Mouse (Mus musculus) heart, embryonic 16.5 days (tissue): Measurements from ENCODE around the gene Kcnc2. TPM values are rescaled to one million over a fixed set of nuclear protein-coding genes. Genes with fewer than 3 reads are reported as not detected.

Experiments
- ATAC-seq: fragments of 200-750 bp; cut with Nextera tagmentation; replicated peaks from 2 replicates; pipeline ENCODE4 v1.8.0; 2017; ENCODE audit warnings: moderate number of reproducible peaks; ENCODE audit not compliant: insufficient read depth, low FRiP score; ENCODE audit errors: extremely low read depth
- H3K27ac ChIP-seq: fragments of 300-500 bp; sonication (generic); 2 replicates; pipeline ENCODE4 v1.5.1; 2014; ENCODE audit warnings: mild to moderate bottlenecking, low read length, control low read depth, moderate library complexity
- H3K27me3 ChIP-seq: fragments of 300-500 bp; sonication (generic); 2 replicates; pipeline ENCODE4 v1.6.1; 2014; ENCODE audit warnings: low read length, mixed read lengths; ENCODE audit not compliant: control insufficient read depth, insufficient read depth
- H3K36me3 ChIP-seq: fragments of 300-500 bp; sonication (generic); 2 replicates; pipeline ENCODE4 v1.6.1; 2014; ENCODE audit not compliant: control insufficient read depth, insufficient read depth
- H3K4me1 ChIP-seq: fragments of 300-500 bp; sonication (generic); 2 replicates; pipeline ENCODE4 v1.6.1; 2014; ENCODE audit warnings: low read length, mixed read lengths; ENCODE audit not compliant: control insufficient read depth, insufficient read depth
- H3K4me2 ChIP-seq: fragments of 300-500 bp; sonication (generic); 2 replicates; pipeline ENCODE4 v1.6.1; 2014; ENCODE audit warnings: low read depth, mild to moderate bottlenecking, control low read depth, low read length
- H3K4me3 ChIP-seq: fragments of 300-500 bp; sonication (generic); 2 replicates; pipeline ENCODE4 v1.5.1; 2014; ENCODE audit warnings: mild to moderate bottlenecking, control low read depth, low read length
- H3K9ac ChIP-seq: fragments of 300-500 bp; sonication (generic); 2 replicates; pipeline ENCODE4 v1.6.1; 2014; ENCODE audit warnings: low read length, control low read depth
- H3K9me3 ChIP-seq: fragments of 300-500 bp; sonication (generic); replicated peaks from 2 replicates; pipeline ENCODE4 v1.6.1; 2016; ENCODE audit warnings: low read length; ENCODE audit not compliant: control insufficient read depth
- WGBS: fragments of 180-500 bp; shearing (Covaris S2); extraction: QIAGEN DNeasy Blood & Tissue Kit; methylation state at CpG from one replicate; pipeline ENCODE4 v1.1.7; 2014; 5-methylcytosine and 5-hydroxymethylcytosine counted together
- polyA plus RNA-seq: library from polyadenylated mRNA; unstranded; fragments of >200 nt; fragmentation: Nextera tagmentation; extraction: Ambion mirVana; gene quantifications from 2 replicates; pipeline ENCODE4 v1.2.1, GENCODE M21; 2015

Kcnc2 gene
- polyA plus RNA-seq, 1 experiment from 2014 or later = 2.1 TPM

DNA sequence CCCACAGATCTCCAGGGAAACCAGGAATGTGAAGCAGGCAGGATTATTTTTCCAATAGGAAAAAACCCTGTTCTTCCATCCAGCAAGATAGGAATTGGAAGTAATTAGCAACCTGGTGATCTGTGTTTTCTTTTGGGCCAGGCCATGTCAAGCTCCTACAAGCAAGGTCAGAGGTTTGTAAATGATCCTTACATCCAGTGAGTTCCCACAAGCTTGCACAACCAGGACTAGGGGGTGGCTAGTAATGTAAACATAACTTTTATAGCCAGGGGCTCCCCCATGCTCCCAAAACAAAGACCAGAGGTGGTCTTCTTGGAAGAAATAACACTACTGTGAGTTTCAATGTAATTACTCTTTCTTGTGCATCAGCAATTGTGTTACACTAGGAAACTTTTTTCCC, 214.9 kb downstream of the Kcnc2 start:
- no peaks in the 10 kb centered on the region for H3K27me3 ChIP-seq
- no peak for ATAC-seq
- H3K9me3 ChIP-seq = no peaks in the 10 kb centered on the region
- no peaks in the 10 kb centered on the region for H3K4me1 ChIP-seq
- no peak overlapping the region for H3K27ac ChIP-seq
- H3K9ac ChIP-seq = no peak overlapping the region
- H3K36me3 ChIP-seq = no peaks in the 10 kb centered on the region
- H3K4me3 ChIP-seq = no peak overlapping the region
- no peak overlapping the region for H3K4me2 ChIP-seq

DNA sequence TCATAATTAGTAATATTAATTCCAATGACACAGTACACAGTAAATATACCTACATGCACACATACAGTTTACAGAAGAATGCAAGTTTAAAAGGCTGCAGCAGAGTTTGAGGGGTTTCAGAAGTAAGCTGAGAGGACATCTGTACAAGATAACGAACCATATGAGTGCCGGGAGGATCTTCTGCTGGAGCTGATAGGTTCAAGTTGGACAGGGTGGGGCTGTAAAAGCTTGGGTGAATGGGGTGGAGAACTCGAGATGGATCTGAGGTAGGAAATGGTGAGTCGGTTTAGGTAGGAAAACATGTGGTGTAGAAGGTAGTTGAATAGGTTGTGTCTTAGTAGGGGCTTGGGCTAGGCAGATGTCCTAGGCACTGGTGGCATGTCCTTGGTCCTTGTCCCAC, 217.8 kb downstream of the Kcnc2 start:
- no peak overlapping the region for H3K9ac ChIP-seq
- no peaks in the 10 kb centered on the region for H3K36me3 ChIP-seq
- ATAC-seq = no peak
- no peak overlapping the region for H3K4me2 ChIP-seq
- H3K27ac ChIP-seq = no peak overlapping the region
- H3K4me1 ChIP-seq = no peaks in the 10 kb centered on the region
- 67% methylated on average over 4 of the region's 4 CpGs for WGBS
- H3K27me3 ChIP-seq = no peaks in the 10 kb centered on the region
- 0 out of 2 replicates have a peak, but pooled peaks cover 5% of the 10 kb centered on the region for H3K9me3 ChIP-seq
- no peak overlapping the region for H3K4me3 ChIP-seq

Other genes with a start within 250 kb of the Kcnc2 start
- gene Glipr1l1, start 210.9 kb upstream of the Kcnc2 start, polyA plus RNA-seq = not detected in 2 replicates
- not detected in 2 replicates for gene Glipr1l2, start 187.8 kb upstream of the Kcnc2 start, polyA plus RNA-seq
- not detected in 2 replicates for gene Glipr1l3, start 110.8 kb upstream of the Kcnc2 start, polyA plus RNA-seq
- gene Caps2, start 107.5 kb upstream of the Kcnc2 start, polyA plus RNA-seq = 0.18 and 0.21 TPM in 2 replicates